Mouse (Mus musculus): ENCODE data around the gene Defb35.

GRCm38 (mm10) chr8:21946462-21946861 lies 8.3 kb downstream of the Defb35 start, which contains the start of gene Defb13:
- TF ChIP-seq CTCF (IDR thresholded peaks at IDR 0.05; ENCODE audit: extremely low read depth, insufficient read length, insufficient replicate concordance, low read depth, low read length) (no peak), POLR2A (IDR thresholded peaks at IDR 0.05; ENCODE audit: low read depth, low read length) (no peak)

Data from small intestine, adult 2 months (tissue).